Mouse (Mus musculus) midbrain, embryonic 14.5 days (tissue): ENCODE data around the gene Gsdma2. TPM values are rescaled to one million over a fixed set of nuclear protein-coding genes. Genes with fewer than 3 reads are reported as not detected.

ENCODE experiments used
- ATAC-seq: fragments of 200-750 bp; cut with Nextera tagmentation; 2 replicates; pipeline ENCODE4 v1.8.0; 2017; ENCODE audit warnings: moderate number of reproducible peaks, moderate library complexity; ENCODE audit not compliant: low FRiP score, low TSS enrichment
- DNase-seq: peaks from one replicate; pipeline ENCODE4 v3.0.0-alpha.2; 2015
- H3K27ac ChIP-seq: fragments of 300-500 bp; sonication (generic); replicated peaks from 2 replicates; pipeline ENCODE4 v1.5.1; 2014; ENCODE audit warnings: mild to moderate bottlenecking, low read depth, low read length, moderate library complexity
- H3K27me3 ChIP-seq: fragments of 300-500 bp; sonication (generic); 2 replicates; pipeline ENCODE4 v1.6.1; 2014; ENCODE audit warnings: low read length, control low read depth, mixed read lengths; ENCODE audit not compliant: control insufficient read depth, insufficient read depth
- H3K36me3 ChIP-seq: fragments of 300-500 bp; sonication (generic); 2 replicates; pipeline ENCODE4 v1.6.1; 2014; ENCODE audit warnings: low read length, control low read depth; ENCODE audit not compliant: control insufficient read depth, insufficient read depth
- H3K4me1 ChIP-seq: fragments of 300-500 bp; sonication (generic); 2 replicates; pipeline ENCODE4 v1.6.1; 2014; ENCODE audit warnings: mild to moderate bottlenecking, antibody characterized with exemption, low read length, control low read depth; ENCODE audit not compliant: control insufficient read depth, insufficient read depth
- H3K4me2 ChIP-seq: fragments of 300-500 bp; sonication (generic); 2 replicates; pipeline ENCODE4 v1.6.1; 2014; ENCODE audit warnings: mild to moderate bottlenecking, low read length, moderate library complexity
- H3K4me3 ChIP-seq: fragments of 300-500 bp; sonication (generic); replicated peaks from 2 replicates; pipeline ENCODE4 v1.5.1; 2014; ENCODE audit warnings: low read depth, low read length
- H3K9ac ChIP-seq: fragments of 300-500 bp; sonication (generic); replicated peaks from 2 replicates; pipeline ENCODE4 v1.6.1; 2014; ENCODE audit warnings: mild to moderate bottlenecking, low read length, moderate library complexity
- H3K9me3 ChIP-seq: fragments of 300-500 bp; sonication (generic); 2 replicates; pipeline ENCODE4 v1.6.1; 2016; ENCODE audit warnings: low read length, control low read depth, mixed read lengths; ENCODE audit not compliant: control insufficient read depth
- WGBS: fragments of 180-500 bp; shearing (Covaris S2); extraction: QIAGEN DNeasy Blood & Tissue Kit; methylation state at CpG from one replicate; pipeline ENCODE4 v1.1.7; 2014; 5-methylcytosine and 5-hydroxymethylcytosine counted together
- polyA plus RNA-seq: library from polyadenylated mRNA; unstranded; fragments of >200 nt; fragmentation: Nextera tagmentation; extraction: Ambion mirVana; gene quantifications from 2 replicates; pipeline ENCODE4 v1.2.1, GENCODE M21; 2014

The Gsdma2 gene
- polyA plus RNA-seq, 1 experiment from 2014 or later, result not detected

DNA sequence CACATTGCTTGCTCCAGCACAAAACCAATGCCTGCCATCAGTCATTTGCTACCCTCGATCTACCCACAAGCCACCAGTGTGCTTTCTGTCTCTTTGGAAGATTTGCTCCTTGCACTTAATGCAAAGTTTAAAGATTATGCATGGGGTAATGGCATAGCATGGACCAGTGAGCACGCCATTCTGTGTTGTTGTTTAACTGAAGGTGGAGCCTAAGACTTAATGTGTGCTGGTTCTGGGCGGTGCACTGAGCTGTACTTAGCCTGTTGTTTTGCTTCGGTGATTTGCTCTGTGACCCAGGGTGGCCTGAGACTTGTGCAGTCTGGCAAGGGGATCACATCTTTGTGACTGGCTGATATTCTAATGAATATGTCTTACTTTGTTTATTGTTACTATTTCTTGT lies 40.4 kb downstream of the Gsdma2 start:
- WGBS, result 86% methylated on average over 4 of the region's 4 CpGs
- ATAC-seq (no peak), DNase-seq (no peak)
- no peak overlapping the region for H3K4me3 ChIP-seq
- no peak overlapping the region for H3K9ac ChIP-seq
- H3K36me3 ChIP-seq, result peaks cover 64% of the 10 kb centered on the region
- no peak overlapping the region for H3K4me2 ChIP-seq
- H3K27ac ChIP-seq, result no peak overlapping the region
- H3K9me3 ChIP-seq, result no peaks in the 10 kb centered on the region
- H3K4me1 ChIP-seq, result peaks cover 7% of the 10 kb centered on the region
- H3K27me3 ChIP-seq, result no peaks in the 10 kb centered on the region

DNA sequence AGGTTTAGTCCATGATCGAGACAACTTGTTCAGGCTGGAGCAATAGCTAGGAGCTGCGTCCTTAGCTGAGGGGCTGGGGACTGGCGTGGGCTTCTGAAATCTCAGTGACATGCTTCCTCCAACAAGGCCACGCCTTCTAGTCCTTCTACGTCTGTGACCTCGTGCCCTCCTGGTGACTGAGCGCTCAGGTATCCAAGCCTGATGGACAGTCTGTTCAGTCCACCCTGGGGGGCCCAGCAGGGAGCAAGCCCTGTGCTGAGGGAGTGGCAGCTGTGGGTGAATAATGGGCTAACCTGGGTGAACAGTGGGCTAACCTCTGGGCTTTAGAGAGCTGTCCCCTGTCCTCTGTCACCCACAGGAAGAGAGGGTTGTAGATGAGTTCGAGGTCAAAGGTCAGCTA lies 41.5 kb downstream of the Gsdma2 start:
- ATAC-seq, result no peak
- H3K4me2 ChIP-seq, result no peak overlapping the region
- peaks cover 7% of the 10 kb centered on the region for H3K4me1 ChIP-seq
- no peak overlapping the region for H3K4me3 ChIP-seq
- no peaks in the 10 kb centered on the region for H3K27me3 ChIP-seq
- H3K27ac ChIP-seq, result no peak overlapping the region
- 89% methylated on average over 8 of the region's 8 CpGs for WGBS
- no peak overlapping the region for H3K9ac ChIP-seq
- peaks cover 74% of the 10 kb centered on the region for H3K36me3 ChIP-seq
- DNase-seq, result no peak
- H3K9me3 ChIP-seq, result no peaks in the 10 kb centered on the region

DNA sequence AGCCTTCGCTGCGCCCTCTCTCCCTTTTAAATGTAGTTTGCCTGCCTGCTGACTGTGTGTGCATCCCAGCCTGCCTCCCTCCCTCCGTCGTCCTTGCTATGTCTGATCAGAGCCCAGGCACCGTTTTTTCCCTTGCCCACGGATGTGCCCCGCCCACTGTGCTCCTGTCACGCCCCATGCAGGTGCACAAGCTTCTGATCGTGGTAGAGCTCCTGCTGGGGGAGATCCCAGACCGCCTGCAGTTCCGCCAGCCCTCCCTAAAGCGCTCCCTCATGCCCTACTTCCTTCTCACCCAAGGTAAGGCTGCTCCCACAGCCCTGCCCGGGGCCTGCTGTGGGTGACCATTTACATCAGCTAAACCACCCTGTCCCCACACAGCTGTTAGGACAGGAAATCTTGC lies 46.6 kb downstream of the Gsdma2 start:
- Histone ChIP-seq H3K27me3 (no peaks in the 10 kb centered on the region), H3K27ac (no peak overlapping the region), H3K4me3 (no peak overlapping the region), H3K36me3 (peaks cover 80% of the 10 kb centered on the region), H3K9ac (no peak overlapping the region), H3K9me3 (no peaks in the 10 kb centered on the region), H3K4me2 (no peak overlapping the region), H3K4me1 (no peaks in the 10 kb centered on the region)
- ATAC-seq (no peak), DNase-seq (no peak)
- 81% methylated on average over 13 of the region's 13 CpGs for WGBS

DNA sequence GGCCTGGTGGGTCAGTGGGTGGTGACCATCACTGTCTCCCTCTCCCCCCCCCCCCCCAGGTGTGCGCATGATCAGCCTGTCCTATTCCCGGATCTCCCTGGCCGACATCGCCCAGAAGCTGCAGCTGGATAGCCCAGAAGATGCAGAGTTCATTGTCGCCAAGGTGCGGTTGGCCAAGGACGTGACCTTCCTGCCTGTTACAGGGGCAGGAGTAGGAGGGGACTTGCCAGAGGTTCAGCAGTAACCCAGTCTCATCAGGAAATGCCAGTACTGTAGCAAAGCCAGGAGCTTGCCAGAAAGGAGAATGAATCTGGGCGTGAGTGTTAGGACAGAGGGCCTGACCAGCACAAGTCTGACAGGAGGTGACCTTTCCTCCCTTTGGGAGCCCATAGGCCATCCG lies 47.2 kb downstream of the Gsdma2 start:
- no peaks in the 10 kb centered on the region for H3K27me3 ChIP-seq
- peaks cover 77% of the 10 kb centered on the region for H3K36me3 ChIP-seq
- H3K9ac ChIP-seq, result no peak overlapping the region
- no peak overlapping the region for H3K4me3 ChIP-seq
- 96% methylated on average over 9 of the region's 9 CpGs for WGBS
- no peaks in the 10 kb centered on the region for H3K9me3 ChIP-seq
- DNase-seq, result no peak
- H3K4me2 ChIP-seq, result no peak overlapping the region
- no peak overlapping the region for H3K27ac ChIP-seq
- ATAC-seq, result no peak
- H3K4me1 ChIP-seq, result no peaks in the 10 kb centered on the region

DNA sequence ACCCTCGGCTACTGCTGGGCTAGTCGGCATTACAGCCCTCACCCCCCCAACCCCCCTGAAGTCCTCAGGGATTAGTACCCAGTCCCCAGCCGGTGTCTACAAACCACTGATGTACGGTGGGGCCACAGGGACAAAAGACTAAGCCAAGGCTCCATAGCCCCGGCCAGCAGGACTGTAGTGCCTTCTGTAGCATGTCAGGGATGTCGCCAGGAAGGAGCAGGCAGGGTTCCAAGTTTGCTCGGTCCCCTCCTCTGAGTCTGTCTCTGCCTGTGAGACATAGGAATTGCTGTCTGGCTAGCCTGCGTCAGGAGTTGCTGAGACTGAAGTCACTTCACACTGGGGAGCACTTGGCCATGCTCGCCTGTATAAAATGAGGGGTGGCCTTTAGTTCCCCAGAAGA lies 47.7 kb downstream of the Gsdma2 start:
- Histone ChIP-seq H3K9me3 (no peaks in the 10 kb centered on the region), H3K4me2 (no peak overlapping the region), H3K36me3 (peaks cover 74% of the 10 kb centered on the region), H3K4me1 (no peaks in the 10 kb centered on the region), H3K9ac (no peak overlapping the region), H3K4me3 (no peak overlapping the region), H3K27me3 (no peaks in the 10 kb centered on the region), H3K27ac (no peak overlapping the region)
- DNase-seq (no peak), ATAC-seq (no peak)
- WGBS, result 84% methylated on average over 9 of the region's 9 CpGs

DNA sequence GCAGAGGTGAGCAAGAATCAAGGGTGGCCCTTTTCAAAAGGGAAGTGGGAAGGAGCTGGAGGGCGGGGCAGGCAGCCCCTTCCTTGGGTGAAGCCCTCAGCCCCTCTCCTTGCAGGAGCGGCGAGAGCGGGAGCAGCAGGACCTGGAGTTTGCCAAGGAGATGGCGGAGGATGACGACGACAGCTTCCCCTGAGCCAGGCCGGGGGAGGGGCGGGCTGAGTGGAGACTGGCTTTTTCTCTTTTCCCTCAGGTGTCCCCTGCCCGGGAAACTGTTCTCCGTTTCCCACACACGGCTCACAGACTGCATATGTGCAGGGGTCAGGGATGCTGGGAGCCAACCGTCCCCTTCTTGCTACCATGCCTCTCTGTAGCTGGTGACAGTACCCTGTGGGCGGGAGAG lies 48.8 kb downstream of the Gsdma2 start:
- H3K4me1 ChIP-seq, result no peaks in the 10 kb centered on the region
- no peak overlapping the region for H3K9ac ChIP-seq
- WGBS, result 73% methylated on average over 14 of the region's 14 CpGs
- DNase-seq (no peak), ATAC-seq (no peak)
- H3K27ac ChIP-seq, result no peak overlapping the region
- peaks cover 63% of the 10 kb centered on the region for H3K36me3 ChIP-seq
- H3K4me3 ChIP-seq, result no peak overlapping the region
- no peaks in the 10 kb centered on the region for H3K9me3 ChIP-seq
- H3K27me3 ChIP-seq, result no peaks in the 10 kb centered on the region
- no peak overlapping the region for H3K4me2 ChIP-seq

DNA sequence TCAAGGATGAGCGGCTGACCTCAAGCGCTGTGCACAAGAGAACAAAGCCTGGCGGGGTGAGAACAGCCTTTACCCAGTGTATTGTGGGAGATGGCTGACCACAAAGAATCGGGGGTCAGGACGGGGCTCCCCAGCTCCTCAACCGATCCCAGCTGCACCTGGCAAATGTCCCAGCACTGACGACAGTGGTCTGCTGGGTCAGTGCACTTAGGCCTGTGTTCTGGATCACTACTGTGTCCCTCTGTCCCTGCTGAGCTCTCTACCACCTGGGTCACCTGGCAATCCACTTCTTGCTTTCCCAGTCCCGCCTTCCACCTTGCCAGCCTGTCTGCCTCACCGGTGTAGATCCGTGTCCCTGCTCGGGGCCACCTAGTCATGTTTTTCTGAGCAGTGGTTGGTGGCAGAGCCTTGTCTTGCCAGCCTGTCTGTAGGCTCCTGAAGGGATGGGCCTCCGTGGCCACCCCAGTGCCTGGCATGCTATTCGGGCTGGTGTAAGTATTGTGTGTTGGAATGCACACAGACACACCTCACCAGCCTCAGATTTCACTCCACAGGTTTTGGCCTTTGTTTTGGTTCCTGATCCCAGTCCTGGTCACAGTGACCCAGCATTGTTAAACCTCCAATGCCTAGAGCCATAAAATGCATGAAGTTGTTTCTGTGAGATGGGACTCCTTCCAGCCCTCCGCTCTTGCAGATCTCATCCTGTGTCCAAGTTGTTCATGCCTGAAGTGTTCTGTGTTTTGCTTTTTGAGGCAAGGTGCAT lies 50.1 kb downstream of the Gsdma2 start:
- Histone ChIP-seq H3K27ac (no peak overlapping the region), H3K9ac (no peak overlapping the region), H3K27me3 (no peaks in the 10 kb centered on the region), H3K9me3 (no peaks in the 10 kb centered on the region), H3K4me1 (no peaks in the 10 kb centered on the region), H3K4me2 (no peak overlapping the region), H3K4me3 (no peak overlapping the region), H3K36me3 (peaks cover 51% of the 10 kb centered on the region)
- ATAC-seq, result no peak
- WGBS, result 90% methylated on average over 14 of the region's 14 CpGs
- no peak for DNase-seq

DNA sequence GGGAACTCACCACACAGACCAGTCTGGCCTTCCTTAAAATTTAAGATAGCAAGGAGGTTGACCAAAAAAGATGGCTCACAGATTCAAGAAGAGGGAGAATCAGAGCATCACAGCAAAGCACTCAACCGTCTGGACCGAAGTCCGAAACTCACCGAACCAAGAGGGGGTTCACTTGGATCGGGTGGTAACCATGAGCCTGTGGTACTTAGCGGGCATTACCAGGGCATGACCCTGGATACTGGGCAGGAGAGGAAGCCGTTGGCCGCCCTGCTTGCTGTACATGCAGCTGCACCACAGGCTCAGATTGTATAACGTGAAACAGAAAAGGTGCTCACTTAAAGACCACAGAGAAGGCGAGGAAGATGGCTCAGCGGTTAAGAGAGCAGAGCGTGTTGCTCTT lies 50.7 kb downstream of the Gsdma2 start:
- Histone ChIP-seq H3K27ac (no peak overlapping the region), H3K9me3 (no peaks in the 10 kb centered on the region), H3K4me2 (no peak overlapping the region), H3K9ac (no peak overlapping the region), H3K4me1 (no peaks in the 10 kb centered on the region), H3K4me3 (no peak overlapping the region), H3K36me3 (peaks cover 45% of the 10 kb centered on the region), H3K27me3 (no peaks in the 10 kb centered on the region)
- WGBS, result 94% methylated on average over 12 of the region's 12 CpGs
- ATAC-seq (no peak), DNase-seq (no peak)

DNA sequence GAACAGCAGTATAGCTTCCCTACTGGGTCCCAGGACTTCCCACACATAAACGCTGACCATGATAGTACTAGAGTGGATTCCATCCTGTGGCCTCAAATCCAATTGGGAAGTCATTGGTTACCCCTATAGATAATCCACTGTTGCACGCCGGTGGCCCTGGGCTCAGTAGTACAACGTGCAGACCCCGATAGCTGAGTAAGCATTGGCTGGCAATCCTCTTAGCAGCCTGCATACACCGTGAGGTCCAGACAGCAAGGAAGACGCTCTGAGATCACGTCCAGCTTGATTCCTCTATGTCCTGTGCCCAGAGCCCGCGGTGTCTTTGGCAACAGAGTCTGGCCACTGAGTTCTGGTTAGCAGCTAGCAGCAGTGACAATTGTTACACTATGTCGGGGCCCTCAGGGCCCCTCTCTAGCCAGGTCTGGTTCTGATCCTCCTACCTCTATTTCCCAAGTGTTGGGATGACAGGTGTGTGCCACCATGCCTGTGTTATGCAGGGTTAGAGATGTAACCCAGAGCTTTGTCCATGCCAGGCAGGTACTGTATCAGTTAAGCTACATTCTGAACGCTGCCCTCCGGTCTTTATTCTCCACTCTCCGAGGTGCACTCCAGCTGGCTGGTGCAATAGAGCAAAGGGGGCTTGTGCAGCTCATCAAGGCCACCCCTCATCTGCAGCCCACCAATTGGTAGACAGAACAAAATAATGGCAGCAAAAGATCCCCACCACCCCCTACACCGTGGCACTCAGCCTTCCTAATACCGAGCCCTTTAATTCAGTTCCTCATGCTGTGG lies 52.5 kb downstream of the Gsdma2 start:
- Histone ChIP-seq H3K4me2 (no peak overlapping the region), H3K27ac (no peak overlapping the region), H3K36me3 (peaks cover 33% of the 10 kb centered on the region), H3K9ac (no peak overlapping the region), H3K4me3 (no peak overlapping the region), H3K27me3 (no peaks in the 10 kb centered on the region), H3K4me1 (no peaks in the 10 kb centered on the region), H3K9me3 (no peaks in the 10 kb centered on the region)
- WGBS, result 82% methylated on average over 16 of the region's 16 CpGs
- DNase-seq (no peak), ATAC-seq (no peak)
